Mouse (Mus musculus): ENCODE measurements around the gene Por.

GRCm38 (mm10) chr5:135736544-135736943, 66.7 kb downstream of the Por start:
- no peak for TF ChIP-seq POLR2A (IDR thresholded peaks at IDR 0.05; ENCODE audit: extremely low read depth, insufficient read depth, low read length)
- TF ChIP-seq CTCF (IDR thresholded peaks at IDR 0.05; ENCODE audit: low read depth, low read length), result no peak

All from liver, adult 2 months (tissue).